Mouse (Mus musculus): ENCODE measurements around the gene Smarca2.

GRCm38 (mm10) chr19:26724626-26725025 is 119.8 kb downstream of the Smarca2 start:
- no peak for TF ChIP-seq CTCF (IDR thresholded peaks at IDR 0.05; ENCODE audit: low read depth)
- TF ChIP-seq EP300 (IDR thresholded peaks at IDR 0.05; ENCODE audit: low read depth), result no peak

Measured in liver, embryonic 14.5 days (tissue).